In the genomic region with DNA sequence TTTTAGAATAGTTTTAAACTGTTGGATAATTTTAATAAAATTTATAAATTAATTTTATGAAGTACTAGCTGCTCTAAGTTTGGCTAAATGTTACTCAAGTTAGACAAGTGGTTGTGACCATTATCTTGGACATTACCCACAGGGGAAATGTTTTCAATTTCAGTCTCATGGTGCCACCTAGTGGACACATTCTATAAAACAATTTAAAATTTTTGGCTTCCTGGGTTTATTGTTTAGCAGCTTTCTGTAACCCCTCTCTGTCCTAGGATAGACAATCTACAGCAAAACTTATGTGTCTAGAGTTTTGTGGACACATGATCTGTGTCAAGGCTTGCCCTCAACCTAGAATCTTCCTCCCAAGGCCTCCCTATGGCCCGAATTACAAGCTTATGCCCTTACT, we compare ENCODE assay signal across 8 mouse cellular contexts. TPM values are rescaled to one million over a fixed set of nuclear protein-coding genes. Genes with fewer than 3 reads are reported as not detected.
DNase-seq lines count a peak whose midpoint lies in the region; ATAC-seq and TF ChIP-seq lines count a peak whose summit lies in the region.

No protein-coding gene starts in this region.

- no peaks in the 10 kb centered on the region for H3K27me3 ChIP-seq in liver, postnatal 0 days (ENCODE audit: insufficient read depth, low read length)
- no peaks in the 10 kb centered on the region for H3K27me3 ChIP-seq in hindbrain, embryonic 14.5 days (ENCODE audit: control insufficient read depth, insufficient read depth, low read length)
- no peaks in the 10 kb centered on the region for H3K27me3 ChIP-seq in neural tube, embryonic 14.5 days (ENCODE audit: control insufficient read depth, insufficient read depth, low read length)

- H3K9me3 ChIP-seq in liver, postnatal 0 days (ENCODE audit: low read length): no peaks in the 10 kb centered on the region
- H3K9me3 ChIP-seq in hindbrain, embryonic 14.5 days (ENCODE audit: control insufficient read depth, low read length): no peaks in the 10 kb centered on the region
- no peaks in the 10 kb centered on the region for H3K9me3 ChIP-seq in neural tube, embryonic 14.5 days (ENCODE audit: control insufficient read depth, low read length)

- WGBS in liver, postnatal 0 days (ENCODE audit: insufficient replicate concordance): 51% methylated on average over 1 of the region's 1 CpGs
- WGBS in hindbrain, embryonic 14.5 days: 16% methylated on average over 1 of the region's 1 CpGs
- WGBS in neural tube, embryonic 14.5 days: 28% methylated on average over 1 of the region's 1 CpGs

- no peak overlapping the region for H3K27ac ChIP-seq in liver, postnatal 0 days (ENCODE audit: low read depth)
- no peak overlapping the region for H3K27ac ChIP-seq in hindbrain, embryonic 14.5 days
- H3K27ac ChIP-seq in neural tube, embryonic 14.5 days (ENCODE audit: low read depth, low read length): no peak overlapping the region

- H3K36me3 ChIP-seq in liver, postnatal 0 days (replicated peaks; ENCODE audit: insufficient read depth, low read length): no peaks in the 10 kb centered on the region
- no peaks in the 10 kb centered on the region for H3K36me3 ChIP-seq in hindbrain, embryonic 14.5 days (replicated peaks; ENCODE audit: control insufficient read depth, insufficient read depth)
- no peaks in the 10 kb centered on the region for H3K36me3 ChIP-seq in neural tube, embryonic 14.5 days (ENCODE audit: control insufficient read depth, insufficient read depth, low read length)

- ATAC-seq in cerebellum, adult (ENCODE audit: insufficient number of reproducible peaks, low FRiP score, low TSS enrichment): no peak
- ATAC-seq in liver, postnatal 0 days: no peak
- ATAC-seq in hindbrain, embryonic 14.5 days (ENCODE audit: low FRiP score): no peak
- ATAC-seq in neural tube, embryonic 14.5 days (ENCODE audit: low read depth): peak; percentile 64; the same call in 1 of the 2 replicates

- TF ChIP-seq EP300 in liver, postnatal 0 days (IDR thresholded peaks at IDR 0.05; ENCODE audit: low read depth): no peak

- TF ChIP-seq CTCF in liver, postnatal 0 days (IDR thresholded peaks at IDR 0.05; ENCODE audit: low read depth): peak; percentile 64

- no peak overlapping the region for H3K4me3 ChIP-seq in liver, postnatal 0 days (ENCODE audit: low read depth, low read length)
- no peak overlapping the region for H3K4me3 ChIP-seq in hindbrain, embryonic 14.5 days (replicated peaks; ENCODE audit: low read length)
- no peak overlapping the region for H3K4me3 ChIP-seq in neural tube, embryonic 14.5 days (ENCODE audit: low read depth, low read length)

- H3K9ac ChIP-seq in liver, postnatal 0 days (replicated peaks): no peak overlapping the region
- no peak overlapping the region for H3K9ac ChIP-seq in hindbrain, embryonic 14.5 days
- no peak overlapping the region for H3K9ac ChIP-seq in neural tube, embryonic 14.5 days (replicated peaks; ENCODE audit: low read depth, low read length)

- H3K4me1 ChIP-seq in liver, postnatal 0 days (ENCODE audit: insufficient read depth): 0 out of 2 replicates have a peak, but pooled peaks cover 3% of the 10 kb centered on the region
- H3K4me1 ChIP-seq in hindbrain, embryonic 14.5 days (replicated peaks; ENCODE audit: control insufficient read depth, insufficient read depth, low read length): no peaks in the 10 kb centered on the region
- no peaks in the 10 kb centered on the region for H3K4me1 ChIP-seq in neural tube, embryonic 14.5 days (ENCODE audit: control insufficient read depth, insufficient read depth, low read length)

- H3K4me2 ChIP-seq in liver, postnatal 0 days (ENCODE audit: low read depth, low read length): no peak overlapping the region
- no peak overlapping the region for H3K4me2 ChIP-seq in hindbrain, embryonic 14.5 days (replicated peaks)
- no peak overlapping the region for H3K4me2 ChIP-seq in neural tube, embryonic 14.5 days (ENCODE audit: low read depth, low read length)

- peak; percentile 67 for DNase-seq in cerebellum, adult 9-10 months
- no peak for DNase-seq in liver, postnatal 0 days
- no peak for DNase-seq in liver
- DNase-seq in cerebellum, postnatal 10 days: peak; percentile 45 to 82
- DNase-seq in hindbrain, embryonic 14.5 days (ENCODE audit: low spot score): peak; percentile 88
- DNase-seq in frontal cortex, postnatal 25 days (ENCODE audit: low spot score in 2 of 2): no peak

RNA-seq across cellular contexts. Expression of a gene that starts 54.9 kb away (rescaled TPM):
- polyA plus RNA-seq in liver, postnatal 0 days (2015; fragmentation: Nextera tagmentation; extraction: Ambion mirVana): 18.5 and 19.8 TPM in 2 replicates
- polyA plus RNA-seq in hindbrain, embryonic 14.5 days (2014; fragmentation: Nextera tagmentation; extraction: Ambion mirVana): 16.1 and 18.7 TPM in 2 replicates
- 10.2 and 20.4 TPM in 2 replicates for polyA plus RNA-seq in neural tube, embryonic 14.5 days (2014; fragmentation: Nextera tagmentation; extraction: Ambion mirVana)

Comparison
In these comparisons a context has a peak if more than half of its experiments do, and no peak if none do; other contexts are left out.
1. DNase-seq: peak in cerebellum, adult 9-10 months (single experiment), cerebellum, postnatal 10 days (2 of 2) and hindbrain, embryonic 14.5 days (single experiment); none in liver, postnatal 0 days (single experiment), liver (single experiment) and frontal cortex, postnatal 25 days (0 of 2).